Mouse (Mus musculus): ENCODE measurements at regions not wholly inside any gene's neighbourhood (a gene's known extent, or its start where the extent isn't known, plus 50 kb on each side); places are given as distances from the start of the nearest gene placed in this dataset.

DNA sequence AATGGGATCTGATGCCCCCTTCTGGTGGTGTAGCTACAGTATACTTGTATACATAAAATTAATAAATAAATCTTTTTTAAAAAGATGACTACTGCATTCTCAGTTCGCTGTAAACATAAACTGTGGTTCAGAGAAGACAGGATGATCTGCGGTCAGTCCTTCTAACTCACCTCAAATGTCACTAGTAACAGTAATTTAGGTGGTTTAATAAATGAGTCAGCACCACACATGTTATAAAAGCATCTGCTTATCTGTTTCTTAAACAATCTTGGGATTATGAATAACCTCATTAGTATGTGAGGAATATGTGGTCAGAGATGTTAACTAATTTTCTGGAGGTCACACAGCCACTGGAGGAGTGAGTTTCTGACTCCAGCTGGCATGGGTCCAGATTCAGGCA, 385.2 kb upstream of the Nrp1 start:
- no peak for ATAC-seq (ENCODE audit: low TSS enrichment)

GRCm38 (mm10) chr8:127977746-127978145, 380.7 kb upstream of the Nrp1 start:
- no peak for ATAC-seq (ENCODE audit: low TSS enrichment)

GRCm38 (mm10) chr8:127979180-127980030, 379.0 kb upstream of the Nrp1 start:
- ATAC-seq (ENCODE audit: low TSS enrichment), result no peak

GRCm38 (mm10) chr8:127982165-127982564, 376.2 kb upstream of the Nrp1 start:
- ATAC-seq (ENCODE audit: low TSS enrichment), result no peak

GRCm38 (mm10) chr8:127985616-127986015, 372.8 kb upstream of the Nrp1 start:
- ATAC-seq (ENCODE audit: low TSS enrichment), result no peak

DNA sequence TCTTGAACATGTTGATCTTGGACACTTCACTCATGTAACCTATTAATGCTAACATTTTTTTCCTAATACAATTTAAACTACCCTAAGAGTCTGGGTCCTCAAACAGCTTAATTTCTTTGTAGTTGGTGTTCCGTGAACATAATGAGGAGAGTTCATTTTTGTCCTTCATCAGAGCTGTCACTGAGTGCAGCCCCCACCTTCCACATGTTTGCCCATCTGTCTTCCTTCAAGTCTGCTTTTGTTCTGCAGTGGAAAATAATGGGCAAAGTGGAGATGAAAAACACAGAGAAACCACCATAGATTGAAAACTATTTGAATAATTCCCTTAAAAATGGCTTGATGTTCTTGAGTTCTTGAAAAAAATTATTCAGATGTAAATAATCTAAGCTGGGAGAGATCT, 369.5 kb upstream of the Nrp1 start:
- no peak for ATAC-seq (ENCODE audit: low TSS enrichment)

DNA sequence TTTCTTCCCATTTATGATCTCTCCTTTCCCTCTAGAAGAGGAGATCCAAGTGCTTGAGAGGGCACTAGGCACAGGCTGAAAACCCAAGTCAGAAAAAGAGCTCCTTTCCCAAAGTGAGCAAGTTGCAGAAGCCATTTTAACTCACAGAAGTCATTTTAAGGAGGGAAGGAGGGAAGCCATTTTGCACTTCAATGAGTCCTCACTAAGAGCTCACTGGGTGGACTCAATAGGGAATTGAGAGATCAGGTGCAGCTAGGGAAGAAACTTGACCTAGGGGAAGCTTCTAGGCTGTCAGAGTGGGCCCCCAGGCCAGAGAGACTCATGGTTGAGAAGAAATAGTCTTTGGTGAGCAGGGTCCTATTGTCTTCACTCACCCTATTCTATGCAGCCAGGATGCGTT, 363.5 kb upstream of the Nrp1 start:
- ATAC-seq (ENCODE audit: low TSS enrichment), result no peak

GRCm38 (mm10) chr8:127995490-127995889, 362.9 kb upstream of the Nrp1 start:
- ATAC-seq (ENCODE audit: low TSS enrichment), result no peak

DNA sequence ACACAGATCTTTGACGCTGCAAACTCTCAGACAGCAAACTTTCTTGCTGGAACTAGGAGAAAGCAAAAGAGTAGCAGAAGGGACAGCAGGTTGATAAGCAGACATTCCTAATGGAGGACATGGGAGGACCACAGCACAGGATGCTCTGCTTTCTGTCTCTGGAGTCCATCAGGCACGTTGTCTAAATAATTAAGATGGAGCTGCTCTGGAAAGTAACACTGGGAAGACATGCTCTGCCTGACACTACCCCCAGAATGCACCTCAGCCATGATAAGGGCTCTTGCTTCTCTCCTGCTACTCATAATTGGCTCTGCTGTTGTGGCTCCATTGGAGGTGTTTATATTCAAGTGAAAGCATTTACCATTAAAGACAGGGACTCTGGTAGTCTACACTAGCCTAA, 356.0 kb upstream of the Nrp1 start:
- ATAC-seq (ENCODE audit: low TSS enrichment), result no peak

DNA sequence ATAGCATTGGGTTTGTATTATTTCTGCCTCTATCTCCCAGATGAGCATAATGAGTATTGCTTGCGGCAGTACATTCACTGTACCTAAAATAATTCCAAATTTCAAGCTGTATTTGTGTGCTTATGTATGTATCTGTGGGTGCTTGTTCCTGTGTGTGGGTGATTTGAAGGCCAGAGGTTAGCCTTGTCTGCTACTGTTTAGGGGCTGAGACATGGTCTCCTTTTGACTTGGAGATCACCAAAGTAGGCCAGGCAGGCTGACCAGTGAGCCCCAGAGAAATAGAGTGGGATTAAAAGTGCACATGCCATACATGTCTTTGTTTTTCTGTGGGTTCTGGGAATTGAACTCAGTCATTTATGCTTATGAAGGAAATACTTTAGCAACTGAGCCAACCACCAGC, 355.6 kb upstream of the Nrp1 start:
- ATAC-seq (ENCODE audit: low TSS enrichment), result no peak

- no peak; the same call in 1 of the 2 replicates for ATAC-seq (ENCODE audit: low TSS enrichment)
Measured at GRCm38 (mm10) chr8:128003385-128003784, 355.0 kb upstream of the Nrp1 start.

DNA sequence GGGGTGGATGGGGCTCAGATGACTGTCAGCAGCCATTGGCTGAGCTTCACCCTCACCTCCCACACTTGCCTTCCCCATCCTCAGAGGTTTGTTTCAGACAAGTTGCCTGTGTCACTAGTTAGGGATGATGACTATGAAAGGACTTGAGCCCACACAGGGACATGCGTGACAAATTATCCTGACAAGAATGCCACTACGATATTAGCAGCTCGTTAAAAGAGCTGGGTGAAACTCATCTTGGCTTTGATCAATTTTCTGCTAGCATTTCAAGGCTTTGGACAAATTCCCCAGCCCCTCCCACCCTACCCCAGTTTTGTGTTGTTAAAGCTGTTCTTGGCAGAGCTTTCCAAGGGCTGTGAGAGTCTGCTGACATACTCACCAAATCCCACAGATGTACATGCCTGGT, 354.5 kb upstream of the Nrp1 start:
- ATAC-seq (ENCODE audit: low TSS enrichment), result peak; percentile 89

DNA sequence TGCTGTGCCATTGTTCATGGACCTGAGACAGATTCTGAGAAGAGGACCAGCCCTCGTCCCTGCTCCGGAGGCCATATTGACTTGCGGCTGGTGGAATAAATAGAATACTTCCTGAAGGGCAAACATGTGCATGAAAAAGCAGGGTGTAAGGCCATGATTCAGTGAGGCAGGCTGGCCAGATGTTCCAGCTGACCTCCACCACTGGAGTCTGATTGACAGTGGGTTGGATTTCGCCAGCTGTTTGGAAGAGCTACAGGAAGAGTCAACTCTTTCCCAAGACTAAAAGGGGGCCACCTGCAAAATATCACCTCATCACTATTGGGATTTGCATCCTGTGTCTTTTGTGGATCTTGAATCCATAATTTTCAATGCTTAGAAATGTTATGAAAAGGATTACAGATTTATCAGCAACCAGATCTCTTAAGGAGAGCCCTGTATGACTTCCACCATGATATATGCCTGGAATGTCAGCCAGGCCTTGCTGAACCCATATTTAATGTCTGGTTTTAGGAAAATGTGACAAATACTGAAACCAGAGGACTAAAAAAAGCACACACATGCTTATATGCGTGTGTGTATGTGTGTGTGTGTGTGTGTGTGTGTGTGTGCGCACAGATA, 348.9 kb upstream of the Nrp1 start:
- no peak for ATAC-seq (ENCODE audit: low TSS enrichment)

DNA sequence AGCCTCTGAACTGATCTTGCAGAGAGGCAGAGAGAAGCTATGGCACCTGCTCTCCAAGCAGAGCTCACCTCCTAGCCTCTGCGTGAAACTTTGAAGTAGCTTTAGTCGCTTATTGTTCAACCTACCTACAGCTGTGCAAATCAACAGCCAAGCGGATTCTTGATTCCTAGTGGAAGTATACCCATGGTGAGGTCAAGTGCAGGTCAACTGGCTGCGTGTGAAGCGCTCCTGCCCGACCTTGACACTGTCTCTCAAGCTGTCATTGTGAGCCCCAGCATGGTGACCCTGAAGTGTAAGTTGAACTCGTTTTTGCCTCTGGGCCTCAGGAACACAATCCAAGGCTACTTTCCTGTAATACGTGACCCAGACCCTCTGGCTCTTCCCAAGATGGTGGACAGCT, 341.2 kb upstream of the Nrp1 start:
- no peak for ATAC-seq (ENCODE audit: low TSS enrichment)

- no peak for ATAC-seq (ENCODE audit: low TSS enrichment)
Measured at GRCm38 (mm10) chr8:128023661-128024060, 334.7 kb upstream of the Nrp1 start.

GRCm38 (mm10) chr8:128024774-128025222, 333.6 kb upstream of the Nrp1 start:
- no peak for ATAC-seq (ENCODE audit: low TSS enrichment)

DNA sequence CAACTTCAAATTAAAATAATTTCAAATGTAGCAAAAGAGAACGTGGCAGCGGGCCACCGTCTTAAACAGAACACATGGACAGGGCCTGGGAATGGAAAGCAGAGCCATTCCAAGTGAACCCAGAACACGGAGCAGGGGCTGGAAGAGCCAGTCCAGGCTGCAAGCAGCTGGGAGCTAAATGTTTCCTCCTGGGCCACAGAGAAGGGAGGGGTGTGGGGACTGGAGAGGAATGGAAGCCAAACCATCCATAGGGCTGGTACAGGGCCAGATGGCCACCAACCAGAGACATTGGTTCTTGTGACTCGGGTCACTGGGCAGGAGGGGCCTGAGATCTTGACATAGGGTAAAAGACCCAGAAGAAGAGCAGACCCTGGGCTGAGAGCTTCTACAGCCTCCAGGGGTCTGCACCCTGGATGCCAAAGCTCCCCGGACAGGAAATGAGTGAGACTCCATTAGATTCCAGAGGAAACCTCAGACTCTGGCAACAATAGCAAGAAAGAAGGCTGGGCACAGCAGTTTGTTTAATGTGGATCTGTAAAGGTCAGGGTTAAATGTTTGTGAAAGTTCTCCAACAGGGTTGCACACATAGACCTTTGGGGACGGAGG, 333.1 kb upstream of the Nrp1 start:
- peak; percentile 65 for ATAC-seq (ENCODE audit: low TSS enrichment)

DNA sequence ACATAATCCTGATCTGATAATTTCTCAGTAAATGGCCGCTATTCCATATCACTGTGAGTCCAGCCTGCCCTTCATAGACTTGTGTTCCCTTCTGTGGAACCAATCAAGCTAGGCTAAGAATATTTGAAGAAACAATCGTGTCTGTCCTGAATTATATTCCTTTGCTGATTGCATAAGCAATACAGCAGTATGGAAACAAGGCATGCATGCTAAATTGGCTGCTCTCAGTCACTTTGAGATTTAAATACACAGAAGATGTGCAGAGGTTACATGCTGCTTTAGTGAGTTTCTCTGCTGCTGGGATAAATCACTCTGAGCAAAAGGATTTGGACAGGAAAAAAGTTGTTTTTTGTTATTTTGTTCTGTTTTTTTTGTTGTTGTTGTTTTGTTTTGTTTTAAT, 331.4 kb upstream of the Nrp1 start:
- ATAC-seq (ENCODE audit: low TSS enrichment), result no peak

- peak; percentile 92 for ATAC-seq (ENCODE audit: low TSS enrichment)
Measured at GRCm38 (mm10) chr8:128030335-128031280, 327.8 kb upstream of the Nrp1 start.

GRCm38 (mm10) chr8:128034127-128034526, 324.3 kb upstream of the Nrp1 start:
- no peak for ATAC-seq (ENCODE audit: low TSS enrichment)

DNA sequence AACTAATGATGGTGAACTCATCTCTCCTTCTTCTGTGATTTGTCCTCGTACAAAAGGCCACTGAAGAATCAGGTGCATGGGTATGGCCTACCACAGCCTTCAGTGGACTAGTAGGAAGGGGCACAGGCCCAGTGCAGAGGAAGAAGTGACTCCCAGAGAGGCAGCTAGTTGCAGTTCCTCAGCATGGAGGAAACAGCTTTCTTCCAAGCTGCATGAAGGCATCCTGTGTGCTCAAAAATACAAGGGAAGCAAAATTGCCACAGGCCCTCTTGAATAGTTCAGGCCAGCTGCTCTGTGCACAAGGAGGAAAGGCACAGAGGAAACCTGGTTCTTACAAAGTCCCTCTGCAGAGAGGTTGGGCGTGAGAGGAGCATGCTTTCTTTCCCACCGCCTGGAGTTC, 322.7 kb upstream of the Nrp1 start:
- ATAC-seq (ENCODE audit: low TSS enrichment), result no peak
